Mouse (Mus musculus): ENCODE measurements around the gene Ube2l6. TPM values are rescaled to one million over a fixed set of nuclear protein-coding genes. Genes with fewer than 3 reads are reported as not detected.

Ube2l6 gene
- polyA plus RNA-seq, 1 experiment, result 47.0 TPM

GRCm38 (mm10) chr2:84826488-84827282 lies 28.1 kb downstream of the Ube2l6 start, which contains the start of gene Timm10:
Gene Timm10, plus strand, starts transcription at chr2:84826997.
- Histone ChIP-seq H3K4me3 (replicated peaks; ENCODE audit: extremely low read depth, low read depth, low read length) (peak within 1 kb of the TSS; percentile 93), H3K4me1 (ENCODE audit: control insufficient read depth, insufficient read depth, low read length) (peaks cover 4% of the 10 kb centered on the region; the same call in 1 of the 2 replicates)
- under 1% methylated on average over 34 of the region's 34 CpGs for WGBS
- peak; percentile 66 for DNase-seq
- TF ChIP-seq CTCF (IDR thresholded peaks at IDR 0.05; ENCODE audit: insufficient read depth, low read length) (no peak), POLR2A (IDR thresholded peaks at IDR 0.05; ENCODE audit: borderline replicate concordance, extremely low read depth, low read depth, low read length) (peak; percentile 41; the same call in 1 of the 2 replicates)

DNA sequence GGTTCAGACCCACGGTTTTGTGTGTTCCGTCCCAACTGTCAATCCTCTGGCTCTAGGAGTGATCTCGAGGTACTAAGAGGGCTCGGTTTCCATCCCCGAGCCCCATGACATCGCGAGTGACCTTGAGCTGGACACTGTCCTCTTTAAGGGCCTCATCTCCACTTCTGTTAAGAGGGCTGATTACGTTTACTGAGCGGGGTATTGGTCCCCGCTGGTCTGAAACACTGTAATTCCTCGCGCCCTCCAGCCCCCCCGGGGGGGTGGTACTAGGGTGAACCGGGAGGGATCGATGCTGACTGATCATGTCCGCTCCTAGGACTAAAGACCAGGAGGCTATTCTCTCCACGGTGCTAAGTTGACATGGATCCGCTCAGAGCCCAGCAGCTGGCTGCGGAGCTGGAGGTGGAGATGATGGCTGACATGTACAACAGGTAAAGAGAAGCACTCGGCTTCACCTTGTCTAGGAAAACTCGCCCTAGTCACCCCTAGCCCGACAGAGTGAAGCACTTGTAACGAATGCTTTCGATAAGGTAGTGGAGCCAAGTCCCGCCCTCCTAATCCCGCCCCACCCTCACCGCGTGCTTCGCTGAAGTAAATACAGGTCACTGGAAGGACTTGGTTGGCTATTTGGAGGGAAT lies 28.8 kb downstream of the Ube2l6 start:
- H3K4me1 ChIP-seq (ENCODE audit: control insufficient read depth, insufficient read depth, low read length), result peaks cover 4% of the 10 kb centered on the region; the same call in 1 of the 2 replicates
- no peak for DNase-seq
- WGBS, result 1% methylated on average over 29 of the region's 29 CpGs

GRCm38 (mm10) chr2:84831666-84832391 lies 33.2 kb downstream of the Ube2l6 start:
- Histone ChIP-seq H3K4me1 (ENCODE audit: control insufficient read depth, insufficient read depth, low read length) (peaks cover 4% of the 10 kb centered on the region), H3K4me3 (replicated peaks; ENCODE audit: extremely low read depth, low read depth, low read length) (no peak overlapping the region)
- DNase-seq, result peak; percentile 74
- WGBS, result 24% methylated on average over 10 of the region's 10 CpGs
- peak; percentile 91 for TF ChIP-seq CTCF (IDR thresholded peaks at IDR 0.05; ENCODE audit: insufficient read depth, low read length)
- no peak for TF ChIP-seq POLR2A (IDR thresholded peaks at IDR 0.05; ENCODE audit: borderline replicate concordance, extremely low read depth, low read depth, low read length)

More for the DNA sequence above, 28.8 kb downstream of the Ube2l6 start:
- peak overlapping the region; percentile 93 for H3K4me3 ChIP-seq (replicated peaks; ENCODE audit: extremely low read depth, low read depth, low read length)
- no peak for TF ChIP-seq POLR2A (IDR thresholded peaks at IDR 0.05; ENCODE audit: borderline replicate concordance, extremely low read depth, low read depth, low read length)
- no peak for TF ChIP-seq CTCF (IDR thresholded peaks at IDR 0.05; ENCODE audit: insufficient read depth, low read length)

GRCm38 (mm10) chr2:84837107-84837506 lies 38.5 kb downstream of the Ube2l6 start:
- H3K4me1 ChIP-seq (ENCODE audit: control insufficient read depth, insufficient read depth, low read length), result peaks cover 3% of the 10 kb centered on the region; the same call in 1 of the 2 replicates
- TF ChIP-seq CTCF (IDR thresholded peaks at IDR 0.05; ENCODE audit: insufficient read depth, low read length) (no peak), POLR2A (IDR thresholded peaks at IDR 0.05; ENCODE audit: borderline replicate concordance, extremely low read depth, low read depth, low read length) (no peak)
- no peak for DNase-seq
- no peak overlapping the region for H3K4me3 ChIP-seq (replicated peaks; ENCODE audit: extremely low read depth, low read depth, low read length)
- 62% methylated on average over 8 of the region's 8 CpGs for WGBS

GRCm38 (mm10) chr2:84837817-84838592 lies 39.4 kb downstream of the Ube2l6 start:
- no peak overlapping the region for H3K4me3 ChIP-seq (replicated peaks; ENCODE audit: extremely low read depth, low read depth, low read length)
- 41% methylated on average over 9 of the region's 9 CpGs for WGBS
- no peak for DNase-seq

DNA sequence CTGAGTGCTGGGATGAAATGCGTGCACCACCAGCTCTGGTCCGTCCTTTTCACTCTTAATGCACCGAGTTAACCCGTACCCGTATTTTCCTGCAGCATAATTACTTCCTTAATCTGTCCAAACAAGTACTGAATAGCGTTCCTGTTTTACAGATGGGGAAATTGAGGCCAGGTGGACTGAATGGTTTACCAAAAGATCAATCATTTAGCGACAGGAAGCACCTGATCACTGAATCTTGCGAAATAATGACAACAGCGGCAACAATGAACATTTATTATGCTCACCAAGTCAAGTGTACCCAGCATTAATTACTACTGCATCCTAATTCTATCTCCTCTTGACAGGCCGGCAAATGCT lies 39.9 kb downstream of the Ube2l6 start, which contains the start of gene Slc43a1:
TSS of gene Slc43a1 (plus strand) at position 258 of the 357 bp plus-strand sequence.
- Histone ChIP-seq H3K4me3 (replicated peaks; ENCODE audit: extremely low read depth, low read depth, low read length) (peak within 1 kb of the TSS; percentile 12), H3K4me1 (ENCODE audit: control insufficient read depth, insufficient read depth, low read length) (peaks cover 3% of the 10 kb centered on the region; the same call in 1 of the 2 replicates)
- WGBS, result 35% methylated on average over 10 of the region's 10 CpGs
- TF ChIP-seq POLR2A (IDR thresholded peaks at IDR 0.05; ENCODE audit: borderline replicate concordance, extremely low read depth, low read depth, low read length) (no peak), CTCF (IDR thresholded peaks at IDR 0.05; ENCODE audit: insufficient read depth, low read length) (no peak)
- DNase-seq, result no peak

More at GRCm38 (mm10) chr2:84837817-84838592, 39.4 kb downstream of the Ube2l6 start:
- TF ChIP-seq CTCF (IDR thresholded peaks at IDR 0.05; ENCODE audit: insufficient read depth, low read length) (no peak), POLR2A (IDR thresholded peaks at IDR 0.05; ENCODE audit: borderline replicate concordance, extremely low read depth, low read depth, low read length) (no peak)
- peaks cover 3% of the 10 kb centered on the region; the same call in 1 of the 2 replicates for H3K4me1 ChIP-seq (ENCODE audit: control insufficient read depth, insufficient read depth, low read length)

DNA sequence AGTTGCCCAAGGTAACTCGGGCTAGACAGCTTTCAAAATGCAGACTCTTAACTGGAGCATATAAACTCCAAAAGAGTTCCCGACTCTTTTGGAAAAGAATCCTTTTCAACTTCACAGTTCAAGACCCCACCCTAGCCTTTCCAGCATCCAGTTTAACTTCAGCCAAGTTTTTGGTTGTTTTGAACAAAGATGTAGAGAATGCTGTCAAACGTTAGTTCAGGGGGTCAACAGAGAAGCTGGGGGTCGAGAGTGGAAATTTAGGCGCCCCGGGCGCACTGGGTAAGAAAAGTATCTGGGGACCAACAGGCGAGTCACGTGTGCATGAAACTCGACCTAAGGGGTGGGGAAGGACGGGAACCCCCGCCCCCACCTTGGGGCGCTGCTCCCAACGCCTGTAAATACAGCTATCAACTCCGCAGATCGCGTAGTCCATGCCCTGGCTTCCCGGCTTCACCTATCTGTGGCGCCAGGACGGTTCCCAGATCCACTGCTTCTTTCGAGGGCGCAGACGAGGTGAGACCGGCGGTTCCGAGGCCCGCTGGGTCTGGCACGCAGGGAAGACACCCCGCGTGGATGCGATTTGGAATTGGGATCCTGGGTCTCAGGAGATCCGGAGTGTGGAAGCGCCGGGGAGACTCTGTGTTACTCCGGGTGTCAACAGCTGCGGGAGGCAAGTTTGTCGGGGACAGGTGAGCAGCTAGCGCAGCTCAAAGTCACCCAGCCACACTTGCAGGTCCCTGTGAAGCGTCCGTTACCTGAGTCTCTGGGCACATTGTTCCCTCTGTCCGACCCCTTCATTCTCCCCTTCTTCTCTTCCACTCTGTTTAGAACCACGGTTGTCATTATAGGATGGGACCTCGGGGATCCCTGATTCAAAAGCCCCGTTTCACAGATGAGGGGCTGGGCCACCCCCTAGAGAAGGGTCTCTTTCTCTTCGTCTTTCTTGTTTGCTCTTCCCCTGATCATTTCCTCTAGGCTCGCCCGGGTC lies 40.7 kb downstream of the Ube2l6 start:
- peak; percentile 10 for DNase-seq
- Histone ChIP-seq H3K4me1 (ENCODE audit: control insufficient read depth, insufficient read depth, low read length) (peaks cover 3% of the 10 kb centered on the region; the same call in 1 of the 2 replicates), H3K4me3 (replicated peaks; ENCODE audit: extremely low read depth, low read depth, low read length) (peak overlapping the region; percentile 57)
- WGBS, result 2% methylated on average over 47 of the region's 47 CpGs
- TF ChIP-seq POLR2A (IDR thresholded peaks at IDR 0.05; ENCODE audit: borderline replicate concordance, extremely low read depth, low read depth, low read length), result 0 out of 2 replicates have a peak, but pooled peaks have one; percentile 20
- no peak for TF ChIP-seq CTCF (IDR thresholded peaks at IDR 0.05; ENCODE audit: insufficient read depth, low read length)

Measured in lung, adult 2 months (tissue).